Mouse (Mus musculus): ENCODE measurements around the gene Nfkbil1.

GRCm38 (mm10) chr17:35205380-35205769 is 30.2 kb downstream of the Nfkbil1 start:
- no peak for TF ChIP-seq CTCF (IDR thresholded peaks at IDR 0.05; ENCODE audit: low read depth, low read length)
- no peak for TF ChIP-seq POLR2A (IDR thresholded peaks at IDR 0.05; ENCODE audit: insufficient read depth, low read length)
